Mouse (Mus musculus): ENCODE measurements around the gene Fzd1. TPM values are rescaled to one million over a fixed set of nuclear protein-coding genes. Genes with fewer than 3 reads are reported as not detected.

Fzd1 gene
- polyA plus RNA-seq (2021; fragmentation: Nextera tagmentation): 3.0 and 3.5 TPM in 2 replicates
- long read RNA-seq, experiment 1, full-length matches to known transcripts: 8 of 8 reads
- long read RNA-seq, experiment 1, partial matches to known transcripts: 0 of 8 reads
- long read RNA-seq, experiment 1, other reads (novel, unspliced or antisense): 0 of 8 reads
- long read RNA-seq, experiment 2, full-length matches to known transcripts: 48 of 49 reads
- long read RNA-seq, experiment 2, partial matches to known transcripts: 0 of 49 reads
- long read RNA-seq, experiment 2, other reads (novel, unspliced or antisense): 1 of 49 reads

DNA sequence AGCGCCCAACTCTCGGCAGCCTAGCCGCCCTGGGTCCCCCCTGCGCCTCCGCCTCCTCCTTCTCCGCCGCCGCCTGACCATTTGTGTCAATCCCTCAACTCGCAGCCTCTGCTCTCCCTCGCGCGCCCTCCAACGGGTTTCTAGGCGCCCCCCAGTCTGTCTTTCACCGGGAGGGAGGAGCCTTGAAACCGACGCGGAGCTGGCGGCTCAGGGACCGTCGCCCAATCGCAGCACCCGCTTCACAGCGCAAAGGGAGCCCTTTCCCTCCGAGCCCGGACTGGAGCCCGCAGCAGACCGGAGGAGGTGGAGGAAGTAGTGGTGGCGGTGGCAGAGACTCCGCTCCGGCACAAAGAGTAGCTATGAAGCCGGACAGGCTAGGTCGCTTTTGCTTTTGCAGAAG lies at the start of gene Fzd1:
Gene Fzd1, minus strand, starts transcription at position 134 of the 400 bp plus-strand sequence.

Small RNAs within 50 kb of the gene (microRNA-seq; reads per million reads assigned to microRNA genes)
- not detected for gene Gm44483
